In the genomic region with DNA sequence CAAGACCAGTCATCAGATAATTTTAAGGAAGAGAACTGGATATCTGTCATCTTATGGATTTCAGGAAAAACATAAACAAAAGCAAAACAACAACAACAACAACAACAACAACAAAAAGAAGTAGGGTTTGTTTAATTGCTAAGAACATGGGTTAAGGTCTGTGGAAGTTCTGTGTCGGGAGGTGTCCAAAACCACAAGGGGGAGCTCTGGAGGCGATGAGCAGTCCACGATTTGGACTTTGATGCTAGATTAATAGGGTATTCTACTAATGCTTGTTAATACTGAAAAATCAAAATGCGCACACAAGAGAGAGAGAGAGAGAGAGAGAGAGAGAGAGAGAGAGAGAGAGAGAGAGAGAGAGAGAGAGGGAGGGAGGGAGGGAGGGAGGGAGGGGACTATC, we compare ENCODE assay signal across 8 mouse cellular contexts.
DNase-seq lines count a peak whose midpoint lies in the region; ATAC-seq and TF ChIP-seq lines count a peak whose summit lies in the region.

No protein-coding gene starts in this region.

- H3K9ac ChIP-seq in hindbrain, embryonic 12.5 days: no peak overlapping the region
- no peak overlapping the region for H3K9ac ChIP-seq in liver, embryonic 14.5 days (replicated peaks)

- no peaks in the 10 kb centered on the region for H3K27me3 ChIP-seq in hindbrain, embryonic 10.5 days (ENCODE audit: insufficient read depth, poor library complexity, severe bottlenecking)
- H3K27me3 ChIP-seq in hindbrain, embryonic 12.5 days: no peaks in the 10 kb centered on the region
- no peaks in the 10 kb centered on the region for H3K27me3 ChIP-seq in liver, embryonic 14.5 days (ENCODE audit: control insufficient read depth, insufficient read depth, low read length)

- no peak overlapping the region for H3K4me3 ChIP-seq in hindbrain, embryonic 10.5 days
- H3K4me3 ChIP-seq in hindbrain, embryonic 12.5 days: no peak overlapping the region
- H3K4me3 ChIP-seq in liver, embryonic 14.5 days (ENCODE audit: insufficient read depth in 1 of 2, low read depth in 2 of 2, low read length in 2 of 2): no peak overlapping the region

- WGBS in hindbrain, embryonic 10.5 days: 13% methylated on average over 3 of the region's 4 CpGs
- 12% methylated on average over 3 of the region's 4 CpGs for WGBS in hindbrain, embryonic 12.5 days
- 23% methylated on average over 4 of the region's 4 CpGs for WGBS in liver, embryonic 14.5 days (ENCODE audit: insufficient replicate concordance)

- no peaks in the 10 kb centered on the region for H3K36me3 ChIP-seq in hindbrain, embryonic 10.5 days
- no peaks in the 10 kb centered on the region for H3K36me3 ChIP-seq in hindbrain, embryonic 12.5 days
- no peaks in the 10 kb centered on the region for H3K36me3 ChIP-seq in liver, embryonic 14.5 days (replicated peaks; ENCODE audit: control insufficient read depth, insufficient read depth, low read depth)

- no peaks in the 10 kb centered on the region for H3K9me3 ChIP-seq in hindbrain, embryonic 10.5 days
- no peaks in the 10 kb centered on the region for H3K9me3 ChIP-seq in hindbrain, embryonic 12.5 days (replicated peaks)
- no peaks in the 10 kb centered on the region for H3K9me3 ChIP-seq in liver, embryonic 14.5 days (ENCODE audit: control insufficient read depth, low read length)

- TF ChIP-seq EP300 in liver, embryonic 14.5 days (IDR thresholded peaks at IDR 0.05; ENCODE audit: low read depth): no peak

- H3K4me1 ChIP-seq in hindbrain, embryonic 10.5 days (replicated peaks): no peaks in the 10 kb centered on the region
- H3K4me1 ChIP-seq in hindbrain, embryonic 12.5 days: no peaks in the 10 kb centered on the region
- H3K4me1 ChIP-seq in liver, embryonic 14.5 days (replicated peaks; ENCODE audit: control insufficient read depth in 2 of 2, insufficient read depth in 2 of 2, low read length in 1 of 2): no peaks in the 10 kb centered on the region

- no peak overlapping the region for H3K27ac ChIP-seq in hindbrain, embryonic 10.5 days
- H3K27ac ChIP-seq in hindbrain, embryonic 12.5 days: no peak overlapping the region
- no peak overlapping the region for H3K27ac ChIP-seq in liver, embryonic 14.5 days

- TF ChIP-seq CTCF in liver, embryonic 14.5 days (IDR thresholded peaks at IDR 0.05; ENCODE audit: low read depth): peak; percentile 31; the same call in 1 of the 2 replicates

- no peak for ATAC-seq in hindbrain, embryonic 12.5 days (ENCODE audit: low FRiP score)
- ATAC-seq in liver, embryonic 14.5 days (ENCODE audit: insufficient read depth): no peak

- no peak overlapping the region for H3K4me2 ChIP-seq in hindbrain, embryonic 12.5 days (replicated peaks)
- H3K4me2 ChIP-seq in liver, embryonic 14.5 days (ENCODE audit: low read depth): no peak overlapping the region

- peak; percentile 38 for DNase-seq in hindbrain, embryonic 10.5 days (ENCODE audit: low spot score)
- DNase-seq in ovary, postnatal 36 days (ENCODE audit: low spot score): peak; percentile 7
- DNase-seq in ovary, adult 18-20 months (ENCODE audit: low spot score): no peak
- DNase-seq in cerebellum, postnatal 36 days: peak; percentile 44 to 47
- DNase-seq in liver, embryonic 14.5 days (ENCODE audit: low read depth in 3 of 3, low spot score in 3 of 3): no peak
- DNase-seq in heart, adult 8-10 months (ENCODE audit: low spot score): no peak
- no peak for DNase-seq in spleen, adult 12 weeks (ENCODE audit: low spot score)

Comparison
In these comparisons a context has a peak if more than half of its experiments do, and no peak if none do; other contexts are left out.
1. DNase-seq: peak in hindbrain, embryonic 10.5 days (single experiment), ovary, postnatal 36 days (single experiment) and cerebellum, postnatal 36 days (2 of 2); none in ovary, adult 18-20 months (single experiment), liver, embryonic 14.5 days (0 of 3), heart, adult 8-10 months (single experiment) and spleen, adult 12 weeks (single experiment).